Mouse (Mus musculus): ENCODE measurements at regions not wholly inside any gene's neighbourhood (a gene's known extent, or its start where the extent isn't known, plus 50 kb on each side); places are given as distances from the start of the nearest gene placed in this dataset.
"Not testable (repeated sequence)": the region's sequence is repeated elsewhere in the genome, so short reads cannot be mapped to it uniquely, and the experiment has no call there.

GRCm38 (mm10) chr6:117678877-117679276 lies 162.1 kb upstream of the Zfp637 start:
- no peak for DNase-seq (ENCODE audit: low spot score)

GRCm38 (mm10) chr6:117686212-117686611 lies 154.8 kb upstream of the Zfp637 start:
- no peak for DNase-seq (ENCODE audit: low spot score)

GRCm38 (mm10) chr6:117687045-117687444 lies 153.9 kb upstream of the Zfp637 start:
- DNase-seq (ENCODE audit: low spot score) = no peak

- DNase-seq (ENCODE audit: low spot score) = no peak
These were observed 152.3 kb upstream of the Zfp637 start for GRCm38 (mm10) chr6:117688664-117689178.

GRCm38 (mm10) chr6:117700286-117700685 lies 140.7 kb upstream of the Zfp637 start:
- no peak for DNase-seq (ENCODE audit: low spot score)

GRCm38 (mm10) chr6:117701547-117701946 lies 139.4 kb upstream of the Zfp637 start:
- DNase-seq (ENCODE audit: low spot score) = no peak

GRCm38 (mm10) chr6:117706006-117706405 lies 135.0 kb upstream of the Zfp637 start:
- DNase-seq (ENCODE audit: low spot score) = no peak

- DNase-seq (ENCODE audit: low spot score) = no peak
These were observed 131.8 kb upstream of the Zfp637 start for GRCm38 (mm10) chr6:117709212-117709611.

- no peak for DNase-seq (ENCODE audit: low spot score)
These were observed 125.8 kb upstream of the Zfp637 start for GRCm38 (mm10) chr6:117715056-117715777.

GRCm38 (mm10) chr6:117716422-117716821 lies 124.6 kb upstream of the Zfp637 start:
- not testable (repeated sequence) for DNase-seq (ENCODE audit: low spot score)

- not testable (repeated sequence) for DNase-seq (ENCODE audit: low spot score)
These were observed 88.6 kb upstream of the Zfp637 start for GRCm38 (mm10) chr6:117752338-117752737.

GRCm38 (mm10) chr6:117755682-117756081 lies 85.3 kb upstream of the Zfp637 start:
- not testable (repeated sequence) for DNase-seq (ENCODE audit: low spot score)

GRCm38 (mm10) chr6:117756176-117756575 lies 84.8 kb upstream of the Zfp637 start:
- DNase-seq (ENCODE audit: low spot score) = no peak

GRCm38 (mm10) chr6:117758516-117758915 lies 82.5 kb upstream of the Zfp637 start:
- DNase-seq (ENCODE audit: low spot score) = peak; percentile 76

- DNase-seq (ENCODE audit: low spot score) = no peak
These were observed 69.5 kb upstream of the Zfp637 start for GRCm38 (mm10) chr6:117771506-117771905.

- no peak for DNase-seq (ENCODE audit: low spot score)
These were observed 68.6 kb upstream of the Zfp637 start for GRCm38 (mm10) chr6:117772396-117772795.

- no peak for DNase-seq (ENCODE audit: low spot score)
These were observed 65.5 kb upstream of the Zfp637 start for GRCm38 (mm10) chr6:117775304-117776050.

- DNase-seq (ENCODE audit: low spot score) = no peak
These were observed 63.0 kb upstream of the Zfp637 start for GRCm38 (mm10) chr6:117778027-117778426.

GRCm38 (mm10) chr6:117778481-117778880 lies 62.5 kb upstream of the Zfp637 start:
- DNase-seq (ENCODE audit: low spot score) = no peak

- DNase-seq (ENCODE audit: low spot score) = no peak
These were observed 62.0 kb upstream of the Zfp637 start for GRCm38 (mm10) chr6:117779020-117779419.

- DNase-seq (ENCODE audit: low spot score) = no peak
These were observed 52.1 kb upstream of the Zfp637 start for GRCm38 (mm10) chr6:117788580-117789540.

- DNase-seq (ENCODE audit: low spot score) = no peak
These were observed 50.4 kb upstream of the Zfp637 start for GRCm38 (mm10) chr6:117790581-117790980.

Measured in embryo, embryonic 10.5 days (tissue).